Comparison of ENCODE assay signal across 10 mouse cellular contexts in genomic region chr9:44071914-44072598, GRCm38 (mm10). TPM values are rescaled to one million over a fixed set of nuclear protein-coding genes. Genes with fewer than 3 reads are reported as not detected.
DNase-seq lines count a peak whose midpoint lies in the region; ATAC-seq and TF ChIP-seq lines count a peak whose summit lies in the region.
"Had no signal": no experiment of that assay in that cellular context is flagged by ENCODE, and none has a peak within 500 bp of the region (broad histone marks: within the 10 kb centered on the region; RNA-seq: fewer than 3 reads in every experiment).

No protein-coding gene starts in this region.

- no peak overlapping the region for H3K9ac ChIP-seq in ES-Bruce4 (ENCODE audit: low read depth, poor library complexity, severe bottlenecking)
- H3K9ac ChIP-seq in embryonic facial prominence, embryonic 13.5 days, result peak overlapping the region; percentile 40; the same call in 1 of the 2 replicates
- peak overlapping the region; percentile 32 for H3K9ac ChIP-seq in hindbrain, embryonic 12.5 days
- H3K9ac ChIP-seq in midbrain, postnatal 0 days (replicated peaks; ENCODE audit: low read length, poor library complexity, severe bottlenecking), result no peak overlapping the region
- H3K9ac ChIP-seq: embryonic facial prominence, embryonic 15.5 days had no signal

- peak overlapping the region; percentile 76 for H3K4me3 ChIP-seq in gastrocnemius, adult 2 months
- no peak overlapping the region for H3K4me3 ChIP-seq in ES-Bruce4 (ENCODE audit: low read depth, low read length)
- no peak overlapping the region for H3K4me3 ChIP-seq in embryonic facial prominence, embryonic 13.5 days
- H3K4me3 ChIP-seq in hindbrain, embryonic 12.5 days, result no peak overlapping the region
- no peak overlapping the region for H3K4me3 ChIP-seq in midbrain, postnatal 0 days (ENCODE audit: low read depth, low read length)
- H3K4me3 ChIP-seq in thymus, adult 2 months (ENCODE audit: control insufficient read depth, insufficient read depth, low read length), result no peak overlapping the region
- H3K4me3 ChIP-seq: embryonic facial prominence, embryonic 15.5 days had no signal

- H3K9me3 ChIP-seq in ES-Bruce4 (replicated peaks; ENCODE audit: control insufficient read depth, insufficient read depth, low read length, poor library complexity, severe bottlenecking), result no peaks in the 10 kb centered on the region
- no peaks in the 10 kb centered on the region for H3K9me3 ChIP-seq in embryonic facial prominence, embryonic 13.5 days
- H3K9me3 ChIP-seq in hindbrain, embryonic 12.5 days (replicated peaks), result no peaks in the 10 kb centered on the region
- no peaks in the 10 kb centered on the region for H3K9me3 ChIP-seq in midbrain, postnatal 0 days (ENCODE audit: low read length)
- H3K9me3 ChIP-seq: embryonic facial prominence, embryonic 15.5 days had no signal

- H3K4me1 ChIP-seq in ES-Bruce4 (ENCODE audit: control insufficient read depth, insufficient read depth, low read length), result peaks cover 2% of the 10 kb centered on the region
- H3K4me1 ChIP-seq in embryonic facial prominence, embryonic 13.5 days, result peaks cover 43% of the 10 kb centered on the region
- peaks cover 44% of the 10 kb centered on the region for H3K4me1 ChIP-seq in hindbrain, embryonic 12.5 days
- 0 out of 2 replicates have a peak, but pooled peaks cover 3% of the 10 kb centered on the region for H3K4me1 ChIP-seq in midbrain, postnatal 0 days (ENCODE audit: insufficient read depth, low read length)
- H3K4me1 ChIP-seq in thymus, adult 2 months (replicated peaks; ENCODE audit: control insufficient read depth, insufficient read depth, low read length), result peaks cover 21% of the 10 kb centered on the region

- peak overlapping the region; percentile 9; the same call in 1 of the 2 replicates for H3K4me2 ChIP-seq in embryonic facial prominence, embryonic 13.5 days
- H3K4me2 ChIP-seq in hindbrain, embryonic 12.5 days (replicated peaks), result peak overlapping the region; percentile 35
- H3K4me2 ChIP-seq in midbrain, postnatal 0 days (ENCODE audit: low read depth, low read length, poor library complexity, severe bottlenecking), result no peak overlapping the region
- H3K4me2 ChIP-seq: embryonic facial prominence, embryonic 15.5 days had no signal

- no peaks in the 10 kb centered on the region for H3K36me3 ChIP-seq in ES-Bruce4 (ENCODE audit: control insufficient read depth, insufficient read depth, low read length, poor library complexity, severe bottlenecking)
- H3K36me3 ChIP-seq in embryonic facial prominence, embryonic 13.5 days, result no peaks in the 10 kb centered on the region
- no peaks in the 10 kb centered on the region for H3K36me3 ChIP-seq in hindbrain, embryonic 12.5 days
- no peaks in the 10 kb centered on the region for H3K36me3 ChIP-seq in midbrain, postnatal 0 days (ENCODE audit: insufficient read depth, low read length)
- H3K36me3 ChIP-seq in thymus, adult 2 months (ENCODE audit: control insufficient read depth, insufficient read depth, low read length), result no peaks in the 10 kb centered on the region
- H3K36me3 ChIP-seq: embryonic facial prominence, embryonic 15.5 days had no signal

- DNase-seq in gastrocnemius, adult 2 months, result peak; percentile 63
- no peak for DNase-seq in gastrocnemius, postnatal 4 days (ENCODE audit: low spot score in 2 of 2)
- DNase-seq in midbrain, postnatal 0 days (ENCODE audit: low spot score), result peak; percentile 83
- no peak for DNase-seq in thymus, adult 2 months
- no peak for DNase-seq in urinary bladder, postnatal 4 days (ENCODE audit: low spot score in 2 of 2)

- peak overlapping the region; percentile 97 for H3K27ac ChIP-seq in gastrocnemius, adult 2 months
- no peak overlapping the region for H3K27ac ChIP-seq in ES-Bruce4 (ENCODE audit: insufficient read depth, low read length)
- H3K27ac ChIP-seq in embryonic facial prominence, embryonic 13.5 days, result no peak overlapping the region
- peak overlapping the region; percentile 74 for H3K27ac ChIP-seq in hindbrain, embryonic 12.5 days
- peak overlapping the region; percentile 77 for H3K27ac ChIP-seq in midbrain, postnatal 0 days (ENCODE audit: low read depth, low read length)
- H3K27ac ChIP-seq in thymus, adult 2 months (ENCODE audit: control insufficient read depth, insufficient read depth, low read length), result no peak overlapping the region
- H3K27ac ChIP-seq: embryonic facial prominence, embryonic 15.5 days had no signal

- intact Hi-C loops in gastrocnemius, adult 2 months (cut with DNase I), result loop anchor here (2.0 kb wide), 1 partner anchor 15 kb away; no protein-coding TSS in a partner anchor

- TF ChIP-seq CTCF in gastrocnemius, adult 2 months (IDR thresholded peaks at IDR 0.05), result no peak
- no peak for TF ChIP-seq CTCF in ES-Bruce4 (IDR thresholded peaks at IDR 0.05; ENCODE audit: low read depth, low read length)
- TF ChIP-seq CTCF in midbrain, postnatal 0 days (IDR thresholded peaks at IDR 0.05), result no peak
- TF ChIP-seq CTCF in thymus, adult 2 months (IDR thresholded peaks at IDR 0.05; ENCODE audit: borderline replicate concordance, control insufficient read depth, extremely low read depth, insufficient read depth, low read length, poor library complexity), result no peak

- no peak for ATAC-seq in embryonic facial prominence, embryonic 13.5 days (ENCODE audit: insufficient number of reproducible peaks, insufficient read depth, low FRiP score, low TSS enrichment, low read depth)
- ATAC-seq in hindbrain, embryonic 12.5 days (ENCODE audit: low FRiP score), result peak; percentile 66
- ATAC-seq in midbrain, postnatal 0 days (ENCODE audit: low FRiP score), result peak; percentile 71

- H3K27me3 ChIP-seq in ES-Bruce4 (ENCODE audit: control insufficient read depth, insufficient read depth, low read length, poor library complexity, severe bottlenecking), result no peaks in the 10 kb centered on the region
- no peaks in the 10 kb centered on the region for H3K27me3 ChIP-seq in embryonic facial prominence, embryonic 13.5 days
- no peaks in the 10 kb centered on the region; the same call in 1 of the 2 replicates for H3K27me3 ChIP-seq in hindbrain, embryonic 12.5 days
- H3K27me3 ChIP-seq in midbrain, postnatal 0 days (ENCODE audit: insufficient read depth, low read length), result no peaks in the 10 kb centered on the region
- no peaks in the 10 kb centered on the region for H3K27me3 ChIP-seq in thymus, adult 2 months (ENCODE audit: control insufficient read depth, insufficient read depth, low read length)
- H3K27me3 ChIP-seq: embryonic facial prominence, embryonic 15.5 days had no signal

- TF ChIP-seq EP300 in ES-Bruce4 (IDR thresholded peaks at IDR 0.05; ENCODE audit: insufficient read depth, low read depth, low read length), result 0 out of 2 replicates have a peak, but pooled peaks have one; percentile 2

- no peak for TF ChIP-seq POLR2A in ES-Bruce4 (IDR thresholded peaks at IDR 0.05; ENCODE audit: insufficient read depth, low read length)
- no peak for TF ChIP-seq POLR2A in thymus, adult 2 months (IDR thresholded peaks at IDR 0.05; ENCODE audit: control insufficient read depth, extremely low read depth, insufficient read depth, low read length, poor library complexity)

- 19% methylated on average over 11 of the region's 11 CpGs for WGBS in embryonic facial prominence, embryonic 13.5 days
- 19% methylated on average over 11 of the region's 11 CpGs for WGBS in hindbrain, embryonic 12.5 days
- WGBS in midbrain, postnatal 0 days, result 27% methylated on average over 11 of the region's 11 CpGs
- 81% methylated on average over 11 of the region's 11 CpGs for WGBS in thymus, adult 2 months

RNA-seq across cellular contexts. Expression of gene Usp2, which starts 5.2 kb away (rescaled TPM):
- 100 to 1,000 TPM; 223 to 228 TPM for total RNA-seq in gastrocnemius, adult 2 months (2021)
- 100 to 1,000 TPM in 1 of 2 experiments, 10 to 100 TPM in 1; 96.7 to 121 TPM for total RNA-seq in gastrocnemius, postnatal 4 days (2021)
- 9.6 and 14.2 TPM in 2 replicates for polyA plus RNA-seq in ES-Bruce4 (2011; ENCODE audit: insufficient read depth, insufficient read length, low read depth, missing spikeins)
- polyA plus RNA-seq in embryonic facial prominence, embryonic 13.5 days (2015; fragmentation: Nextera tagmentation; extraction: Ambion mirVana), result 14.6 and 15.2 TPM in 2 replicates
- polyA plus RNA-seq in hindbrain, embryonic 12.5 days (2016; fragmentation: Nextera tagmentation; extraction: Ambion mirVana), result 11.5 and 14.2 TPM in 2 replicates
- total RNA-seq in midbrain, postnatal 0 days (2014; rRNA removed), result 7.5 and 8.0 TPM in 2 replicates
- 14.5 and 15.1 TPM in 2 replicates for polyA plus RNA-seq in midbrain, postnatal 0 days (2015; fragmentation: Nextera tagmentation; extraction: Ambion mirVana)
- 4.5 and 6.8 TPM in 2 replicates for polyA plus RNA-seq in thymus, adult 2 months (2012; rRNA removed)

RNA-seq across cellular contexts. Expression of gene Thy1, which starts 28.9 kb away (rescaled TPM):
- 1 to 10 TPM; 9.3 to 9.8 TPM for total RNA-seq in gastrocnemius, adult 2 months (2021)
- 10 to 100 TPM; 21.7 to 33.0 TPM for total RNA-seq in gastrocnemius, postnatal 4 days (2021)
- polyA plus RNA-seq in ES-Bruce4 (2011; ENCODE audit: insufficient read depth, insufficient read length, low read depth, missing spikeins), result 11.4 and 15.4 TPM in 2 replicates
- polyA plus RNA-seq in embryonic facial prominence, embryonic 13.5 days (2015; fragmentation: Nextera tagmentation; extraction: Ambion mirVana), result 4.3 and 5.6 TPM in 2 replicates
- polyA plus RNA-seq in hindbrain, embryonic 12.5 days (2016; fragmentation: Nextera tagmentation; extraction: Ambion mirVana), result not detected in 2 replicates
- total RNA-seq in midbrain, postnatal 0 days (2014; rRNA removed), result 52.8 and 98.0 TPM in 2 replicates
- 24.7 and 28.8 TPM in 2 replicates for polyA plus RNA-seq in midbrain, postnatal 0 days (2015; fragmentation: Nextera tagmentation; extraction: Ambion mirVana)
- 3,068 and 3,478 TPM in 2 replicates for polyA plus RNA-seq in thymus, adult 2 months (2012; rRNA removed)

RNA-seq across cellular contexts. Expression of gene Mfrp, which starts 29.5 kb away (rescaled TPM):
- total RNA-seq in gastrocnemius, adult 2 months (2021), result not detected
- not detected for total RNA-seq in gastrocnemius, postnatal 4 days (2021)
- not detected in 2 replicates for polyA plus RNA-seq in ES-Bruce4 (2011; ENCODE audit: insufficient read depth, insufficient read length, low read depth, missing spikeins)
- 0.21 and 0.39 TPM in 2 replicates for polyA plus RNA-seq in embryonic facial prominence, embryonic 13.5 days (2015; fragmentation: Nextera tagmentation; extraction: Ambion mirVana)
- polyA plus RNA-seq in hindbrain, embryonic 12.5 days (2016; fragmentation: Nextera tagmentation; extraction: Ambion mirVana), result 0.14 and 0.30 TPM in 2 replicates
- 0.19 and 2.8 TPM in 2 replicates for total RNA-seq in midbrain, postnatal 0 days (2014; rRNA removed)
- polyA plus RNA-seq in midbrain, postnatal 0 days (2015; fragmentation: Nextera tagmentation; extraction: Ambion mirVana), result 0.05 TPM in 1 of 2 replicates, not detected in the other
- polyA plus RNA-seq in thymus, adult 2 months (2012; rRNA removed), result 0.09 TPM in 1 of 2 replicates, not detected in the other

RNA-seq across cellular contexts. Expression of gene C1qtnf5, which starts 35.0 kb away (rescaled TPM):
- total RNA-seq in gastrocnemius, adult 2 months (2021), result 1 to 10 TPM; 2.5 to 7.6 TPM
- total RNA-seq in gastrocnemius, postnatal 4 days (2021), result 10 to 100 TPM; 12.9 to 15.0 TPM
- not detected in 2 replicates for polyA plus RNA-seq in ES-Bruce4 (2011; ENCODE audit: insufficient read depth, insufficient read length, low read depth, missing spikeins)
- 1.5 and 2.8 TPM in 2 replicates for polyA plus RNA-seq in embryonic facial prominence, embryonic 13.5 days (2015; fragmentation: Nextera tagmentation; extraction: Ambion mirVana)
- 1.4 and 1.8 TPM in 2 replicates for polyA plus RNA-seq in hindbrain, embryonic 12.5 days (2016; fragmentation: Nextera tagmentation; extraction: Ambion mirVana)
- total RNA-seq in midbrain, postnatal 0 days (2014; rRNA removed), result 16.6 and 29.0 TPM in 2 replicates
- polyA plus RNA-seq in midbrain, postnatal 0 days (2015; fragmentation: Nextera tagmentation; extraction: Ambion mirVana), result 9.9 and 10.7 TPM in 2 replicates
- 3.4 and 5.0 TPM in 2 replicates for polyA plus RNA-seq in thymus, adult 2 months (2012; rRNA removed)

RNA-seq across cellular contexts. Expression of gene Gm49380, which starts 41.2 kb away (rescaled TPM):
- 1 to 10 TPM in 1 of 2 experiments, under 1 TPM in 1; 0.71 to 1.4 TPM for total RNA-seq in gastrocnemius, adult 2 months (2021)
- total RNA-seq in gastrocnemius, postnatal 4 days (2021), result under 1 TPM in 1 of 2 experiments, not detected in 1; 0.10 TPM
- polyA plus RNA-seq in ES-Bruce4 (2011; ENCODE audit: insufficient read depth, insufficient read length, low read depth, missing spikeins), result 0.49 and 0.67 TPM in 2 replicates
- 0.30 and 0.48 TPM in 2 replicates for polyA plus RNA-seq in embryonic facial prominence, embryonic 13.5 days (2015; fragmentation: Nextera tagmentation; extraction: Ambion mirVana)
- 0.26 and 0.30 TPM in 2 replicates for polyA plus RNA-seq in hindbrain, embryonic 12.5 days (2016; fragmentation: Nextera tagmentation; extraction: Ambion mirVana)
- total RNA-seq in midbrain, postnatal 0 days (2014; rRNA removed), result not detected in 2 replicates
- polyA plus RNA-seq in midbrain, postnatal 0 days (2015; fragmentation: Nextera tagmentation; extraction: Ambion mirVana), result 0.07 and 0.27 TPM in 2 replicates
- not detected in 2 replicates for polyA plus RNA-seq in thymus, adult 2 months (2012; rRNA removed)
- polyA plus RNA-seq: spleen, adult 2 months had no signal

Comparison
In these comparisons a context has a peak if more than half of its experiments do, and no peak if none do; other contexts are left out.
1. DNase-seq: peak in gastrocnemius, adult 2 months (single experiment) and midbrain, postnatal 0 days (single experiment); none in gastrocnemius, postnatal 4 days (0 of 2), thymus, adult 2 months (single experiment) and urinary bladder, postnatal 4 days (0 of 2).
2. H3K27ac ChIP-seq: peak in gastrocnemius, adult 2 months (single experiment), hindbrain, embryonic 12.5 days (single experiment) and midbrain, postnatal 0 days (single experiment); none in ES-Bruce4 (single experiment), embryonic facial prominence, embryonic 13.5 days (single experiment) and thymus, adult 2 months (single experiment).
3. H3K9ac ChIP-seq: peak in embryonic facial prominence, embryonic 13.5 days (single experiment) and hindbrain, embryonic 12.5 days (single experiment); none in ES-Bruce4 (single experiment) and midbrain, postnatal 0 days (single experiment).
4. RNA of gene Thy1, which starts 28.9 kb away (polyA plus RNA-seq): 3,068 to 3,478 TPM in thymus, adult 2 months; 24.7 to 28.8 TPM in midbrain, postnatal 0 days, 11.4 to 15.4 TPM in ES-Bruce4, 4.3 to 5.6 TPM in embryonic facial prominence, embryonic 13.5 days and not detected in hindbrain, embryonic 12.5 days; every median in the first group is over 100 times any median in the second.